Mouse (Mus musculus) megakaryocyte, embryonic 14.5 days (primary cell): ENCODE measurements around the gene Lmna.

ENCODE experiments used
- FLI1 ChIP-seq: IDR thresholded peaks from 2 replicates; pipeline ENCODE4 v1.6.1; 2012; ENCODE audit warnings: low read length, inconsistent platforms, mixed read lengths
- GATA1 ChIP-seq: IDR thresholded peaks from 3 replicates; pipeline ENCODE4 v1.6.1; 2012; ENCODE audit warnings: mixed read lengths, low read length, inconsistent platforms, borderline replicate concordance

DNA sequence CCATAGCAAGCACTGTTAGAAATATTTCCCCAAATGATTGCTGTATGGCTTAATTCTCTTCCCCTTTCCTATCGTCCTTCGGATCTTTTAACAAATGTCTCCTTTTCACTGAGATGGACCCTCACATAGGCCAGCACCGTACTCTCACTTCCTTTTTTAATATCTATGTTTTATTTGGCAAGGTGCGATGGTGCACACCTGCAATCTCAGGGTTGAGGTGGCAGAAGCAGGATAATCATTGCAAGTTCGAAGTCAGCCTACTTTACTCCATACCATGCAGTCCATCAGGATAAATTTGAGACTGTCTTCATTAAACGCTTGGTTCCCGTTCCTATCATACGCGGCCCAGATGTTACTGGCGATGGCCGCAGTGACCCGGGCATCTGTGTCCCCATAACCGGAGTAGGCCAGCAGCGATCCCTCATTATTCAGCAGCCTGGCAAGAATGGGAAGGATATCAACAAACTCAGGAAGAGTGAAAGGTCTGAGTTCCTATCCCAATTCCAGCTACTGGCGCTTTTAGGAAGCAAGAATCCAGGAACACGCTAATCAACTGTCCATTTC is 42.4 kb upstream of the Lmna start:
- TF ChIP-seq GATA1 (no peak), FLI1 (no peak)
